Mouse (Mus musculus): Measurements from ENCODE around the gene Aven.
"Not testable (repeated sequence)": the region's sequence is repeated elsewhere in the genome, so short reads cannot be mapped to it uniquely, and the experiment has no call there.

Aven gene

GRCm38 (mm10) chr2:112492856-112493538 is at the start of gene Aven:
TSS of gene Aven (plus strand) at chr2:112492964.
- peak; percentile 80 to 84 for DNase-seq (ENCODE audit: low spot score in 2 of 2)

DNA sequence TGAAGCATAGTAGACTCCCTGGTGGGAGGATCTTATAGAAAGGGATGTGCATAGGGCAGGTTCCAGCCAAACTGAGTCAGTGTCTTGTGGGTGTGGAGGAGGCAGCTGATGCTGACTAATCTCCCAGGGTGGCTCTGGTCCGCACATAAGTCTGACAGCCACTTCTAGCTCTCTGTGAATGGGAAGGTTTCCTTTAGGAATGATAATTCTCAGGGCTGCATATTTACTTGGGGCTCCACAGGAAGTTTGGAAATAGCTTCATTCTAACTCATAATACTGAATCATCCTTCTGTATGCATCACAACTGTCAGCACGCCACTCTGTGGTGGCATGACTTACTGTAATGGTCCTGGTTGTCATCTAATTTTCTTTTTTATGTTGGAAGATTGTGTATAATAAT is 49.3 kb upstream of the Aven start:
- no peak for DNase-seq (ENCODE audit: low spot score in 2 of 2)

GRCm38 (mm10) chr2:112445511-112445910 is 47.3 kb upstream of the Aven start:
- DNase-seq (ENCODE audit: low spot score in 2 of 2) = no peak

- not testable (repeated sequence) for DNase-seq (ENCODE audit: low spot score in 2 of 2)
Measured at GRCm38 (mm10) chr2:112448046-112448445, 44.7 kb upstream of the Aven start.

DNA sequence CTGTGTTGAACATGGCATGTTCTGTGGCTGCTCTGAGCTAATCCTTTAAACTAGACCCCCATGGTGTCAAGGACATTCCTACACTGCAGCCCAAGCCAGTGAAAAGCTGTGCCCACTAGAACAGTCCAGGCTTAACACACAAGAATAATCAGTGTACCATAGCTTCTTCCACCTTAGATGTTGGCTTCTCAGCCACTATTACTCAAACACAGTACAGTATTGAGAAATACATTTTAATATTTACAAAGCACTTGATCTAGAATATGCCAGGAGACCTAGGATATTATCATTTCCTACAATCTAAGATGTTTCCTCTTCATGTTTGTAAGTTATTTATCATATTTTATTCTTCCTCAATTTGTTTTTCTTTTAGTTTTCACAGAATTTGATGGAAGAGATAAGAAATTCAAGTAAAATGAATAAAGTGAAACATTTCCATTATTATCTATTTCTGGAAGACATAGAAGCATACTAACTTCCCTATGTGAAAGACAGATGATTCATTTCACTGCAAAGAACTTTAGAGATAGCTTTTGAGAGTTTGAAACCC is 44.2 kb upstream of the Aven start:
- DNase-seq (ENCODE audit: low spot score in 2 of 2) = no peak

DNA sequence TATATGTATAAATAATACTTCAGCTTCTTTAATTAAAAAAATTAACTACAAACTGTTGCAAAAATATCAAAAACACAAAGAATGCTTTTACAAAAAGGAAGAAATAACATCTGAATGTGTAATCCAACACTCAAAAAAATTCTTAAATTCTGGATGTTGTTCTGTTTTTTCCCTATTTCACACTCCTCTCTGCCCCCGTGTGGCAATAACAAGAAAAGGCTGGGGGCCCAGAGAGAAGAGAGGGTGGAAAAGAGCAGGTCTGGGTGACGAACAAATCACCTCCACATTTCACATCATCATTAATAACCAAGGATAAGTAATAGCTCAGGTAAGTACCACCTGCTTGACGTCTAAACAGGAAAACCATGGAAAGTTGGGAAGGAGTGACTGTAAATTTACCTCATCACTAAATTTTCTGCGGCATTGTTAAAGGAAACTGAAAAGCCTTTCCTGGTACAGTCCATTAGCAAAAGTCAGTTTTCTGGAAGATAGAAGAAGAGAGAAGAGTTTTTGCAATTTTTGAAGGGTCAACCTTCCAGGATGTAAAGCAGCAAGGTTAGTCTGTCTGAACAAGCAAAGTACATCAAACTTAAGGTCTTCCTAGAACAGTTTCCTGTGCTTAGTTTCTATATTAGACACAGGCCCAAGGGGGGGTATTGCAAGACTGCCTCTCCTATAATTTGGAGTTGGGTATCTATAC is 43.0 kb upstream of the Aven start:
- DNase-seq (ENCODE audit: low spot score in 2 of 2) = no peak

GRCm38 (mm10) chr2:112452513-112452912 is 40.3 kb upstream of the Aven start:
- DNase-seq (ENCODE audit: low spot score in 2 of 2) = not testable (repeated sequence)

- no peak for DNase-seq (ENCODE audit: low spot score in 2 of 2)
Measured at GRCm38 (mm10) chr2:112454125-112454861, 38.5 kb upstream of the Aven start.

DNA sequence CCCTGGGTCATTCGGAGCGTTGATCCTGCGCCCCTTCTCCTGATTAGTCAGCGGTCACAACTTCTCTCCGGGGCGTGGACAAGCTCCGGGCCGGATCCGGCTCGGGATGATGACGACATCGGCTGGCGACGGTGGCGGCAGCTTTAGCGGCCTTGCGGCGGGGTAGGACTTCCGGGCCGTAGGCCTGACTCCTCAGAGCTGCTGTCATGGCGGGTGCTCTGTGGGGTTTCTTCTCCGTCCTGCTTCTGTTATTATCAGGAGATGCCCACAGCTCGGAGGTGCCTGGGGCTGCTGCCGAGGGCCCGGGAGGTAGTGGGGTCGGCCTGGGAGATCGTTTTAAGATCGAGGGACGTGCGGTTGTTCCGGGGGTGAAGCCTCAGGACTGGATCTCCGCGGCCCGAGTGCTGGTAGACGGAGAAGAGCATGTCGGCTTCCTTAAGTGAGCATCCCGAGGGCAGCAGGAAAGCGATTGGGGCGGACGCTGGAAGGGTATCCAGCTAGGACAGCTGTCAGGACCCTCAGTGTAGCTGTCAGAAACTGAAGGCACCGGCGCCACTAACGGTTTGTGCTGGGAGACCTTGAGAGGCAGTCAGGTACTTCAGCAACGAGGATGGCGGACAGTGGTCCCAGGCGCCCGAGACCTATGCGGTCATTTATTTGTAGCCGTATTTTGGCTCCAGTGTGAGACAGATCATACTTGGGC is 37.8 kb upstream of the Aven start, which contains the start of gene Emc7:
Gene Emc7 (plus strand): TSS at position 136 of the 703 bp plus-strand sequence.
- peak; percentile 95 to 99 for DNase-seq (ENCODE audit: low spot score in 2 of 2)

- no peak for DNase-seq (ENCODE audit: low spot score in 2 of 2)
Measured at GRCm38 (mm10) chr2:112460557-112460956, 32.2 kb upstream of the Aven start.

GRCm38 (mm10) chr2:112469542-112469941 is 23.2 kb upstream of the Aven start:
- no peak for DNase-seq (ENCODE audit: low spot score in 2 of 2)

DNA sequence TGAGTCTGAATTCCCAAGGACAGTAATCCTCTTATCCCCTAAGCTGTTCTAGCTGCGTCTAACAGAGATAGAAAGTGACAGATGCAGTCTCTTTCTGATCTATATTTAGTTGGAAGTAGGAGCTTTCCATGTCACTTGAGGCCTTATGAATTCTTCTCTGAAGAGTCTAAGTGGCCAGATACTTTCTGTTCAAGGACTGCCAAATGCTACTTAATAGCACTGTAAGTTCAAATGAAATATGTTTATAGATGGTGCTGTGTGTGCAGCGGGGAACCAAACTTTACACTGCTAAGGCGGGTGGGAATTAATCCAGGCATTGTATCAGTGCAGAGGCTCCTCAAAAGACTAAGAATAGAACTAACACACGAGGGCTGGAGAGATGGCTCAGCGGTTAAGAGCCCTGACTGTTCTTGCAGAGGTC is 21.8 kb upstream of the Aven start:
- no peak for DNase-seq (ENCODE audit: low spot score in 2 of 2)

DNA sequence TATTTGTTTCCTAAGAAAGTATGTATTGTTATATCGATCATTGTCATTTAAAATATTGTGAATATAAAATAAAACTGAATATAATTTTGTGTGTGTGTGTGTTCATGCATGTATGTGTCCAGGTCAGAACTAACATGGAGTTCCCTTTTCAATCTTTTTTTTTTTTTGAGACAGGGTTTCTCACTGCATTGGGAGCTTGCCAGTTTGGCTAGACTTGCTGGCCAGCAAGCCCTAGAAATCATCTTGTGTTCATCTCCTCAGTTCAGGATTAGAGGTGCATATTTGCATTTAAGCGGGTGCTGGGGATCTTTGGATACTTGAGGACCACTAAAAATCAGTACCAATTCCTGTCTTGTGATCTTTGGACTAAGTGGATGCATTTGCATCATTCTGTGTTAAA is 20.7 kb upstream of the Aven start:
- DNase-seq (ENCODE audit: low spot score in 2 of 2) = no peak

GRCm38 (mm10) chr2:112474997-112475724 is 17.6 kb upstream of the Aven start:
- no peak for DNase-seq (ENCODE audit: low spot score in 2 of 2)

DNA sequence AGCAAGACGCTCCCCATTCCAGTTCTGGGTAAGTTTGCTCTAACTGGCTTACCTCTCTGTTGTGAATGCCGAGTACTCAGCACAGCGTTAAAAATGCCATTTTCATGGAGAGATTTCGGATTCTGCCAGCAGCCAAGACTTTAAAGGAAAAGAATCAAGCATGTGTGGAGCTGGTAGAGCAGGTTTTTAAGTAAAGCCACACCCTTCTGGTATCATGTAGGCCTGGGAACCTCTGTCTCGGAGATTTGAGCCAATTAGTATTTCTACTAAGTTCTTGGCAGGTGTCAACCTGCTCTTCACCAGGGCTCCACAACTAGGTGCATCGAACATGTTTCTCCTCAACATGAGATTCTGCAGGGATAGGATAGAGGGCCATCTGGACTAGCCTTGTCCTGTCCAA is 16.2 kb upstream of the Aven start:
- DNase-seq (ENCODE audit: low spot score in 2 of 2) = no peak

DNA sequence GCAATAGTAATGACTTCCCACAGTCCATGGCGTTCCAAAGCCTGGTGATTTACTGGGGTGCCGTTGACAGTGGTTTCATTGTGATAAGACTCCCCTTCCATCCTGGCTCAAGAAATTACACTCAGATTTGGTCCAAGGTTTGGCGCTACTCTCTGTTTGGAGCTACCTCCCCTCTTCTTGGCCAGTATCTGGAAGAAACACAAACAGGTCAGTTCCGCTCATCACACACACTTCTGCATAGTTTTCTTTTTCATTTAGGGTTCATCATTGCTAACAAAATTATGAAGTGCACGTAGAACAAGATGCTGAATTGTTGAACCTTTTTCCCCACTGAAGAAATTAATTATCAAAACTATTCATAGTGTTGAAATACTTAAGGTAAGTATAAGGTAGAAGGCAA is 12.1 kb upstream of the Aven start, which contains the start of gene Chrm5:
Gene Chrm5 (minus strand): TSS at position 101 of the 400 bp plus-strand sequence.
- DNase-seq (ENCODE audit: low spot score in 2 of 2) = no peak

DNA sequence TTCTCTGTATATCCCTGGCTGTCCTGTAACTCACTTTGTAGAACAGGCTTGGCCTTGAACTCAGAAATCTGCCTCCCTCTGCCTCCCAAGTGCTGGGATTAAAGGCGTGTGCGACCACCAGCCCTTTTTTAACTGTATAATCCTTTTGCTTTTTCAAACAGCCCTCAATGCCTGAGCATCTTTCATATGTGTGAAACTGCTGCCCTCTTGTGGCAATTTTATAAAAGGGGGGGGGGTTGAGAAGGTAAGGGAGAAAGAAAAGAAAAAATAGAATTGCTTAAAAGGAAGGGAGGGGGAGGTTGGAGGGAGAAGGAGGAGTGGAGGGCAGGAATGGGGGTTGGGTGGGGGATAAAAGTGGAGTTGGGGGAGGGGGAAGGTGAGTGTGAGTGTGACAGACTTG is 11.2 kb upstream of the Aven start:
- no peak for DNase-seq (ENCODE audit: low spot score in 2 of 2)

DNA sequence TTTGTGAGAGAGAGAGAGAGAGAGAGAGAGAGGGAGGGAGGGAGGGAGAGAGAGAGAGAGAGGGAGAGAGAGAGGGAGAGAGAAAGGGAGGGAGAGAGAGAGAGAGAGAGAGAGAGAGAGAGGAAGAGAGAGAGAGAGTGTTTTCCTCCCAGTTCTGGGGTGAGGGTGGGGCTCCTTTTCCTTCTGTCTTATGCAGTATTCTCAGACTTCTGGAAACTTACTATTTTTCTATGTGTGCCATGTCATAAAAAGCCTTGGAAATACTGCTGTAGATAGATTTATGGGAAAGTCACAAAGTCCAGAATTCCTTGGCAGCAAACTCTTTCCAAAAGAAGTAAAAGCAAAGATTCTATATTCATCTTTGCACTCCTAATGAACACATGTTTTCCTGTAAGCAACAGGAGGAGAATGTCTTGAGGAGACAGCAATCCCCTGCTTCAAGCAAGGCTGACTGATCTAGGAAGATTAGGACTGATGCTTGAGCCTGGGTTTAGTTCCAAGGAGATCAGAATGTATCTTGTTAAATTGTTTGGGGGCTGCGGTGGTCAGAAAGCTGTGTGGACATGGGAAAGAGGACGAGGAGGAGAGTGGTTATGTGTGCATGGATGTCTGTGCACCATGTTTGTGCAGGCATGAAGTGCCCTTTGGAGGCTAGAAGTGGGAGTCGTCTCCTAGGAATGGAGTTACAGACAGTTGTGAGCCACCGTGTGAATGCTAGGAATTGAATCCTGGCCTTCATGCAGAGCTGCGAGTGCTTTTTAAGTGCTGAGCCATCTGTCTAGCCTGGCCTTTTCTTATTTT is 10.0 kb upstream of the Aven start:
- no peak for DNase-seq (ENCODE audit: low spot score in 2 of 2)

- no peak for DNase-seq (ENCODE audit: low spot score in 2 of 2)
Measured at GRCm38 (mm10) chr2:112483334-112483651, 9.5 kb upstream of the Aven start.

- no peak for DNase-seq (ENCODE audit: low spot score in 2 of 2)
Measured at GRCm38 (mm10) chr2:112484886-112485285, 7.9 kb upstream of the Aven start.

Measured in urinary bladder, postnatal 4 days (tissue).